Mouse (Mus musculus): ENCODE data around the gene Appl1. TPM values are rescaled to one million over a fixed set of nuclear protein-coding genes. Genes with fewer than 3 reads are reported as not detected.

Gene Appl1
- polyA plus RNA-seq, 1 experiment, result 4.6 TPM

DNA sequence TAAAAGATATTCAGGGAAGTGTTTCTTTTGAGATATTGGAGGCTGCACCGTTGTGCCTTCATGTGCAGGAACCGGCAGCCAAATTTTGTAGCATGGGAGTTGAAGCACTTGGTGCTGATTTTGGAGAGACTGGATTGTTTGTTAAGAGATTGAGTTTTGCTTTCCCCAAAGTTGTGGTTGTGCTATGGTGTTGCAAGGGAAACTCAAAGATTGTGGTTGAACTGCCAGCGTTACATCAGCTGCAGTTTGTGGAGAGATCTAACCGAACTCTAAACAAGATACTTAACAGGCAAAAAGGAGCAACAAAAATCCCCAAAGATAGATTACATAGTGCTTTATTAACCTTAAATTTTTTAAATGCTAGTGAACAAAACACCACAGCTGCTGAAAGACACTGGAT, 35.5 kb downstream of the Appl1 start:
- Histone ChIP-seq H3K36me3 (ENCODE audit: control insufficient read depth, insufficient read depth) (peaks cover 11% of the 10 kb centered on the region), H3K79me2 (ENCODE audit: control insufficient read depth, insufficient read depth) (no peaks in the 10 kb centered on the region), H3K4me2 (ENCODE audit: low read depth) (no peak overlapping the region), H3ac (ENCODE audit: control insufficient read depth, insufficient read length) (no peak overlapping the region), H3K4me3 (no peak overlapping the region), H3K27me3 (ENCODE audit: control insufficient read depth, insufficient read depth, insufficient read length) (no peaks in the 10 kb centered on the region)
- TF ChIP-seq SRF (IDR thresholded peaks at IDR 0.05; ENCODE audit: control insufficient read depth, insufficient read length, low read depth), result no peak
- TF ChIP-seq MYOG (IDR thresholded peaks at IDR 0.05; ENCODE audit: control insufficient read depth in 1 of 3, insufficient read depth in 1 of 3, insufficient read length in 2 of 3, low read depth in 2 of 3), result no peak
- no peak for TF ChIP-seq E2F4 (IDR thresholded peaks at IDR 0.05; ENCODE audit: insufficient read depth)
- TF ChIP-seq REST (IDR thresholded peaks at IDR 0.05; ENCODE audit: insufficient read depth, insufficient read length), result no peak

DNA sequence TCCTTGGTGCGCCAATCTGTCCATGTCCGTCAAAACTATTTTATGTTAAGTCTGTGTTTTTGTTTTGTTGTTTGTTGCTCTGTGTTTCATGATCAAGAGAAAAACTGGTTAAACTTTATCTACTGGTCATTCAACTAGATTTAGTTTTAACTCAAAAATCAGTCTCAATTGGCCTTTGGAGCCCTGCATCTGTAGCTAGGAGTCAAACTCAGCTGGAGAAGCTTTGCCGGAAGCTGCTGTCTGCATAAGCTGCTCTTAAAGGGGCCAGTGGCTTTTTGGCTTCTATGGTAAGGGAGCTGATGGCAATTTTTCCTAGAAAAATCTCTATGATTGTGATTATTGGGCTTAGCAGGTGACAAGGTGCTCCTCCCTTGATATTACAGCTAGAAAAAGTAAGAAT, 36.1 kb downstream of the Appl1 start:
- Histone ChIP-seq H3K79me2 (ENCODE audit: control insufficient read depth, insufficient read depth) (no peaks in the 10 kb centered on the region), H3K27me3 (ENCODE audit: control insufficient read depth, insufficient read depth, insufficient read length) (no peaks in the 10 kb centered on the region), H3K4me3 (no peak overlapping the region), H3K36me3 (ENCODE audit: control insufficient read depth, insufficient read depth) (peaks cover 4% of the 10 kb centered on the region), H3K4me2 (ENCODE audit: low read depth) (no peak overlapping the region), H3ac (ENCODE audit: control insufficient read depth, insufficient read length) (no peak overlapping the region)
- no peak for TF ChIP-seq SRF (IDR thresholded peaks at IDR 0.05; ENCODE audit: control insufficient read depth, insufficient read length, low read depth)
- TF ChIP-seq E2F4 (IDR thresholded peaks at IDR 0.05; ENCODE audit: insufficient read depth), result no peak
- TF ChIP-seq USF1 (IDR thresholded peaks at IDR 0.05; ENCODE audit: low read depth), result no peak
- TF ChIP-seq MAX (IDR thresholded peaks at IDR 0.05; ENCODE audit: low read depth), result no peak
- no peak for TF ChIP-seq MYOG (IDR thresholded peaks at IDR 0.05; ENCODE audit: control insufficient read depth in 1 of 3, insufficient read depth in 1 of 3, insufficient read length in 2 of 3, low read depth in 2 of 3)
- no peak for TF ChIP-seq MYOD1 (IDR thresholded peaks at IDR 0.05; ENCODE audit: control insufficient read depth in 1 of 3, insufficient read length in 2 of 3, low read depth in 2 of 3)

DNA sequence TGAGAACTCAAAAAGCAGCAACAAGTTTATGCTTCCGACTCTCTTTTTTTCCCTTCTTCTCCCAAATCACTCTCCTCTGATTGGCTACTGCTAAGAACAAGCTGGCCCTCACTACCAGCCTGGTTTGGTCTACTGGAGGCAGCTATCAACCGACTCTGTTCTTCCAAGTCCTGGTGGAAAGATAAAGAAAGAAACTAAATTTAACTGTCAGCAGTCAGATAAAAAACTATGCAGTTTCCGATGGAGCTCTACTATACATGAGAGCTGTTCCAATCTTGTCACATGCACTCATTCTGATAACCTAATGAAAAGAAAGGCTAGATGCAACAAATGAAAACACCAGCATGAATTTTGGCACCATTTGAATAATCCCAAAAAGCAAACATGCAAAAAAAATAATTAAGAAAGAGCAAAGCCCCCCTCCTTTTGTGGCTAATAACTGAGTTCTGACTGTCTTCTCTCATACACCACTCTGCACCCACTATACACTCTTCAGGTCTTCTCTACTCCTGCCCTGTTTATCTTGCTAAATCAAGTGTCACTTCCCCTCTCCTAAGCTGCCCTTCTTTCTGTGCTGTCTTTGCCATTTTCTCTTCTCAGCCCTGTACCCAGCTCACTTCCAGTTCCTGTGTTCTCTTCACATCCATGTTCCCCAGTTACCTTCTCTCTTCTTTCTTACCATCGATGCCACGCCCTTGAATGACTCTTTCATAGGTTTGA, 47.2 kb downstream of the Appl1 start:
- Histone ChIP-seq H3K27me3 (ENCODE audit: control insufficient read depth, insufficient read depth, insufficient read length) (no peaks in the 10 kb centered on the region), H3K79me2 (ENCODE audit: control insufficient read depth, insufficient read depth) (no peaks in the 10 kb centered on the region), H3K4me2 (ENCODE audit: low read depth) (no peak overlapping the region), H3ac (ENCODE audit: control insufficient read depth, insufficient read length) (no peak overlapping the region), H3K4me3 (no peak overlapping the region), H3K36me3 (ENCODE audit: control insufficient read depth, insufficient read depth) (peaks cover 33% of the 10 kb centered on the region)
- TF ChIP-seq TCF3 (IDR thresholded peaks at IDR 0.05; ENCODE audit: insufficient read length, low read depth), result no peak
- TF ChIP-seq USF1 (IDR thresholded peaks at IDR 0.05; ENCODE audit: low read depth), result no peak
- no peak for TF ChIP-seq E2F4 (IDR thresholded peaks at IDR 0.05; ENCODE audit: insufficient read depth)
- TF ChIP-seq SRF (IDR thresholded peaks at IDR 0.05; ENCODE audit: control insufficient read depth, insufficient read length, low read depth), result no peak
- no peak for TF ChIP-seq TCF12 (IDR thresholded peaks at IDR 0.05; ENCODE audit: insufficient read depth, poor library complexity, severe bottlenecking)
- no peak for TF ChIP-seq MYOG (IDR thresholded peaks at IDR 0.05; ENCODE audit: control insufficient read depth in 1 of 3, insufficient read depth in 1 of 3, insufficient read length in 2 of 3, low read depth in 2 of 3)
- no peak for TF ChIP-seq REST (IDR thresholded peaks at IDR 0.05; ENCODE audit: insufficient read depth, insufficient read length)
- no peak for TF ChIP-seq CEBPB (IDR thresholded peaks at IDR 0.05; ENCODE audit: insufficient read depth, poor library complexity, severe bottlenecking)

DNA sequence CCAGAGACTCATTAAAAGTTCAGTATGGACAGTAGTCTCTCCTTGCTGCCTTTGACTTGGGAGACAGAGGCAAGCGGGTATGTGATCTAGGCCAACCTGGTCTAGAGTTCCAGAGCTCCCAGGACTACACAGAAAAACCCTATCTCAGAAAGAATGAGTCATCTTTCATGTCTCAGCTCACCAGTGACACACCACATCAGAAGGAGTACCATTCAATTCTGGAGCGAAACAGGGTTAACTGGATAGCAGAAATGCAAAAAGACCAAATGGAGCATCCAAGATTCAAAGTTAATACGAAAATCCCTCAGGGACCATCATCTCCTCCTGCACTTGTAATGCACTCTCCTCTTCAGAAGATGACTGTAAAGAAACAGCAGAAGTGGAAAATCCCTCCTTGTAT, 51.7 kb downstream of the Appl1 start:
- no peak overlapping the region for H3K4me2 ChIP-seq (ENCODE audit: low read depth)
- H3K4me3 ChIP-seq, result no peak overlapping the region
- no peaks in the 10 kb centered on the region for H3K27me3 ChIP-seq (ENCODE audit: control insufficient read depth, insufficient read depth, insufficient read length)
- no peaks in the 10 kb centered on the region for H3K79me2 ChIP-seq (ENCODE audit: control insufficient read depth, insufficient read depth)
- TF ChIP-seq POLR2AphosphoS2 (IDR thresholded peaks at IDR 0.05; ENCODE audit: insufficient read length, low read depth), result no peak
- TF ChIP-seq POLR2A (IDR thresholded peaks at IDR 0.05; ENCODE audit: insufficient read length, low read depth), result no peak
- TF ChIP-seq USF1 (IDR thresholded peaks at IDR 0.05; ENCODE audit: low read depth), result no peak
- TF ChIP-seq CEBPB (IDR thresholded peaks at IDR 0.05; ENCODE audit: insufficient read depth, poor library complexity, severe bottlenecking), result no peak
- no peak for TF ChIP-seq MYOG (IDR thresholded peaks at IDR 0.05; ENCODE audit: control insufficient read depth in 1 of 3, insufficient read depth in 1 of 3, insufficient read length in 2 of 3, low read depth in 2 of 3)
- TF ChIP-seq REST (IDR thresholded peaks at IDR 0.05; ENCODE audit: insufficient read depth, insufficient read length), result no peak
- no peak for TF ChIP-seq TCF12 (IDR thresholded peaks at IDR 0.05; ENCODE audit: insufficient read depth, poor library complexity, severe bottlenecking)
- H3ac ChIP-seq (ENCODE audit: control insufficient read depth, insufficient read length), result no peak overlapping the region
- peaks cover 18% of the 10 kb centered on the region for H3K36me3 ChIP-seq (ENCODE audit: control insufficient read depth, insufficient read depth)

DNA sequence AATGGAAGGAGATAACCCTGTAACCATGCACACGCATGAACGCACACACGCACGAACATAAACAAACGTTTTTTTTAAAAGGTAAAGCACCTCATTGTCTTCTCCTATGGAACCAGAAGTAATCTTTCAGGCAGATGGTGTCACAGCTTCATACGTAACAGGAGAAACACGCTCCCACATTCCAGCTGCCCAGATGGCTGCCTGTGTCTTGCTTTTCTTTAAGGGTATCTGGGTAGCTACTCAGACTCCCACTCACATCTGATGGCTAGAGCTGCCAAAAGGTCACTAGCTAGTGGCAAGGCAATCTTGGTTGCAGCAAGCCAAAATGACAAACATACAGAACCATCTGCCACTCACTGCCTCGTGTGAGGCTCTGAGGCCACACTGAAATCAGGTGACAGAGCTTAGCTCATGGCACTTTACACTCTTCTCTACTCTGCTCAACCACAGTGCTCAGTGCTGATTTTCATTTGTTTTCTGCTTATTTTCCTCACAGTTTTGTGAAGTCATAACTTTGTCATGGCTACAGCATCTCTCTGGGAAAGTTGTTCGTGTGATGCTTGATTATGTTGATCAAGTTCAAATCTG, 57.3 kb downstream of the Appl1 start:
- H3K79me2 ChIP-seq (ENCODE audit: control insufficient read depth, insufficient read depth), result no peaks in the 10 kb centered on the region
- peaks cover 2% of the 10 kb centered on the region for H3K36me3 ChIP-seq (ENCODE audit: control insufficient read depth, insufficient read depth)
- TF ChIP-seq E2F4 (IDR thresholded peaks at IDR 0.05; ENCODE audit: insufficient read depth), result no peak
- TF ChIP-seq MYOD1 (IDR thresholded peaks at IDR 0.05; ENCODE audit: control insufficient read depth in 1 of 3, insufficient read length in 2 of 3, low read depth in 2 of 3), result no peak
- no peak for TF ChIP-seq USF1 (IDR thresholded peaks at IDR 0.05; ENCODE audit: low read depth)
- TF ChIP-seq POLR2A (IDR thresholded peaks at IDR 0.05; ENCODE audit: insufficient read length, low read depth), result no peak
- TF ChIP-seq MYOG (IDR thresholded peaks at IDR 0.05; ENCODE audit: control insufficient read depth in 1 of 3, insufficient read depth in 1 of 3, insufficient read length in 2 of 3, low read depth in 2 of 3), result no peak
- TF ChIP-seq SRF (IDR thresholded peaks at IDR 0.05; ENCODE audit: control insufficient read depth, insufficient read length, low read depth), result no peak
- H3K4me3 ChIP-seq, result no peak overlapping the region
- no peak overlapping the region for H3K4me2 ChIP-seq (ENCODE audit: low read depth)
- H3ac ChIP-seq (ENCODE audit: control insufficient read depth, insufficient read length), result no peak overlapping the region
- H3K27me3 ChIP-seq (ENCODE audit: control insufficient read depth, insufficient read depth, insufficient read length), result no peaks in the 10 kb centered on the region

Data from myocyte (in vitro differentiated cells).